In the genomic region with DNA sequence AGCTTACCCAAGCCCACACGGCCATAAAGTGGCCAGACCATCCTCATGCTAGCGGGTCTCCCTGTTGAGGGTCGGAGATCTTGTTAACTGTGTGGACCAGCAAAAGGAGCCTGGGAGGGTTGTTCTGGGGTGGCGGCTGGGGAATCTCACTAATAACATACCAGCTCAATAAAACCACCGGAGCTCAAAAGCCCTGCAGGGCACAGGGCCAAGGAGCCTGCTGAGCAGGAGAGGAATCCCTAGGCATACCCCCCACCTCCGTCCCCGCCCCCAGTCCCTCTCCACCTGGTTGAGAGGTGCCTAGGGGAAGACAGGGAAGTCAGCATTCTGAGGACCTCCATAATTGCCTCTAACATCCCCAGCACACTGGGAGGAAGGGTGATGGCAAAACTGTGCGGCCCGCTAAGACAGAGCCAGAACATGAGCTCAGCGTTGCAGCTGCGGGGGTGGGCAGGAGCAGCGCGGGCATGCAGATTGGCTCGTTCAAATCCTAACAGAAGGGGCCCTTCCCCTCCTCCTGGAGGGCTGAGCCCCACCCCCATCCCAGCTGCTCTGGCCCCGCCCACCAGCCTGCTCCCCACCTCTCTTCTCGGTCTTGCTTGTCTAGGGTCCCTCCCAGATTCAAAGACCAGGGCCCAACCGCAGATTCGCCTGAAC, we compare ENCODE assay signal across 8 mouse cellular contexts. TPM values are rescaled to one million over a fixed set of nuclear protein-coding genes. Genes with fewer than 3 reads are reported as not detected.
DNase-seq lines count a peak whose midpoint lies in the region; ATAC-seq lines count a peak whose summit lies in the region.

No protein-coding gene starts in this region.

- H3K36me3 ChIP-seq in forebrain, embryonic 10.5 days (replicated peaks): peaks cover 78% of the 10 kb centered on the region
- H3K36me3 ChIP-seq in stomach, embryonic 14.5 days (ENCODE audit: control insufficient read depth, insufficient read depth, low read length): peaks cover 30% of the 10 kb centered on the region

- peak; percentile 67 for DNase-seq in urinary bladder, postnatal 14 days (ENCODE audit: low spot score)
- no peak for DNase-seq in urinary bladder, adult 18-20 months (ENCODE audit: low spot score in 2 of 2)
- DNase-seq in forebrain, embryonic 10.5 days (ENCODE audit: extremely low spot score, low spot score): peak; percentile 85
- DNase-seq in heart, postnatal 25 days (ENCODE audit: low spot score): peak; percentile 55
- DNase-seq in left cerebral cortex, adult 11 months (ENCODE audit: low spot score): peak; percentile 72
- peak; percentile 66 for DNase-seq in lung, postnatal 36 days

- WGBS in forebrain, embryonic 10.5 days: 10% methylated on average over 17 of the region's 18 CpGs
- WGBS in stomach, embryonic 14.5 days: 12% methylated on average over 18 of the region's 18 CpGs

- H3K4me3 ChIP-seq in forebrain, embryonic 10.5 days: peak overlapping the region; percentile 44
- H3K4me3 ChIP-seq in stomach, embryonic 14.5 days (ENCODE audit: low read depth, low read length): peak overlapping the region; percentile 14; the same call in 1 of the 2 replicates

- peak; percentile 87 for ATAC-seq in stomach, embryonic 14.5 days (ENCODE audit: insufficient number of reproducible peaks, insufficient read depth, low FRiP score, low read depth)
- no peak for ATAC-seq in CD4-positive, CD25-positive, alpha-beta regulatory T cell, adult 4 months

- H3K27me3 ChIP-seq in forebrain, embryonic 10.5 days (ENCODE audit: poor library complexity, severe bottlenecking): no peaks in the 10 kb centered on the region
- H3K27me3 ChIP-seq in stomach, embryonic 14.5 days (ENCODE audit: control insufficient read depth, insufficient read depth, low read length): no peaks in the 10 kb centered on the region

- intact Hi-C loops in heart, postnatal 25 days (cut with DNase I): no loop called here

- H3K27ac ChIP-seq in forebrain, embryonic 10.5 days: peak overlapping the region; percentile 91
- peak overlapping the region; percentile 91 for H3K27ac ChIP-seq in stomach, embryonic 14.5 days (ENCODE audit: low read length)

- peaks cover 43% of the 10 kb centered on the region for H3K4me1 ChIP-seq in forebrain, embryonic 10.5 days
- peaks cover 16% of the 10 kb centered on the region; the same call in 1 of the 2 replicates for H3K4me1 ChIP-seq in stomach, embryonic 14.5 days (ENCODE audit: control insufficient read depth, insufficient read depth, low read length)

- no peaks in the 10 kb centered on the region for H3K9me3 ChIP-seq in forebrain, embryonic 10.5 days
- no peaks in the 10 kb centered on the region for H3K9me3 ChIP-seq in stomach, embryonic 14.5 days (ENCODE audit: control insufficient read depth, low read depth, low read length)

- H3K9ac ChIP-seq in stomach, embryonic 14.5 days (replicated peaks; ENCODE audit: low read depth, low read length): no peak overlapping the region

- peak overlapping the region; percentile 32 for H3K4me2 ChIP-seq in stomach, embryonic 14.5 days (replicated peaks; ENCODE audit: low read depth, low read length)

RNA-seq across cellular contexts. Expression of a gene that starts 20.6 kb away (rescaled TPM):
- 3.5 and 4.0 TPM in 2 replicates for polyA plus RNA-seq in forebrain, embryonic 10.5 days (2016; fragmentation: Nextera tagmentation; extraction: Ambion mirVana)
- total RNA-seq in heart, postnatal 25 days (2021): 10 to 100 TPM; 11.9 to 14.1 TPM
- polyA plus RNA-seq in stomach, embryonic 14.5 days (2014; fragmentation: Nextera tagmentation; extraction: Ambion mirVana): 7.3 and 8.1 TPM in 2 replicates
- under 1 TPM in 1 of 2 experiments, not detected in 1; 0.16 TPM for polyA plus RNA-seq in CD4-positive, CD25-positive, alpha-beta regulatory T cell, adult 4 months (2017; shearing (Covaris generic))

RNA-seq across cellular contexts. Expression of a gene that starts 28.4 kb away (rescaled TPM):
- polyA plus RNA-seq in forebrain, embryonic 10.5 days (2016; fragmentation: Nextera tagmentation; extraction: Ambion mirVana): not detected in 2 replicates
- not detected for total RNA-seq in heart, postnatal 25 days (2021)
- polyA plus RNA-seq in stomach, embryonic 14.5 days (2014; fragmentation: Nextera tagmentation; extraction: Ambion mirVana): not detected in 2 replicates
- not detected for polyA plus RNA-seq in CD4-positive, CD25-positive, alpha-beta regulatory T cell, adult 4 months (2017; shearing (Covaris generic))

RNA-seq across cellular contexts. Expression of a gene that starts 51.5 kb away (rescaled TPM):
- polyA plus RNA-seq in forebrain, embryonic 10.5 days (2016; fragmentation: Nextera tagmentation; extraction: Ambion mirVana): 58.0 and 59.1 TPM in 2 replicates
- total RNA-seq in heart, postnatal 25 days (2021): 1 to 10 TPM; 1.5 to 2.1 TPM
- polyA plus RNA-seq in stomach, embryonic 14.5 days (2014; fragmentation: Nextera tagmentation; extraction: Ambion mirVana): 36.4 and 38.7 TPM in 2 replicates
- 10 to 100 TPM; 10.8 to 16.6 TPM for polyA plus RNA-seq in CD4-positive, CD25-positive, alpha-beta regulatory T cell, adult 4 months (2017; shearing (Covaris generic))

Comparison
In these comparisons a context has a peak if more than half of its experiments do, and no peak if none do; other contexts are left out.
1. DNase-seq: peak in urinary bladder, postnatal 14 days (single experiment), forebrain, embryonic 10.5 days (single experiment), heart, postnatal 25 days (single experiment), left cerebral cortex, adult 11 months (single experiment) and lung, postnatal 36 days (single experiment); none in urinary bladder, adult 18-20 months (0 of 2).